Mouse (Mus musculus) hindbrain, embryonic 12.5 days (tissue): Measurements from ENCODE around the gene B4galt5. TPM values are rescaled to one million over a fixed set of nuclear protein-coding genes. Genes with fewer than 3 reads are reported as not detected.

Experiments used
- ATAC-seq: fragments of 200-750 bp; cut with Nextera tagmentation; 2 replicates; pipeline ENCODE4 v1.8.0; 2017; ENCODE audit warnings: moderate TSS enrichment; ENCODE audit not compliant: low FRiP score
- H3K27ac ChIP-seq: fragments of 300-500 bp; sonication (generic); 2 replicates; pipeline ENCODE4 v1.5.1; 2016; ENCODE audit warnings: mild to moderate bottlenecking
- H3K27me3 ChIP-seq: fragments of 300-500 bp; sonication (generic); 2 replicates; pipeline ENCODE4 v1.6.1; 2016; ENCODE audit warnings: mild to moderate bottlenecking
- H3K36me3 ChIP-seq: fragments of 300-500 bp; sonication (generic); 2 replicates; pipeline ENCODE4 v1.6.1; 2016; ENCODE audit warnings: mild to moderate bottlenecking
- H3K4me1 ChIP-seq: fragments of 300-500 bp; sonication (generic); 2 replicates; pipeline ENCODE4 v1.6.1; 2016
- H3K4me2 ChIP-seq: fragments of 300-500 bp; sonication (generic); replicated peaks from 2 replicates; pipeline ENCODE4 v1.6.1; 2016; ENCODE audit warnings: mild to moderate bottlenecking
- H3K4me3 ChIP-seq: fragments of 300-500 bp; sonication (generic); 2 replicates; pipeline ENCODE4 v1.5.1; 2016; ENCODE audit warnings: mild to moderate bottlenecking
- H3K9ac ChIP-seq: fragments of 300-500 bp; sonication (generic); 2 replicates; pipeline ENCODE4 v1.6.1; 2016; ENCODE audit warnings: mild to moderate bottlenecking, moderate library complexity
- H3K9me3 ChIP-seq: fragments of 300-500 bp; sonication (generic); replicated peaks from 2 replicates; pipeline ENCODE4 v1.6.1; 2016; ENCODE audit warnings: mild to moderate bottlenecking
- WGBS: fragments of 180-500 bp; shearing (Covaris S2); methylation state at CpG from one replicate; pipeline ENCODE4 v1.1.7; 2016; 5-methylcytosine and 5-hydroxymethylcytosine counted together
- polyA plus RNA-seq: library from polyadenylated mRNA; unstranded; fragments of >200 nt; fragmentation: Nextera tagmentation; extraction: Ambion mirVana; gene quantifications from 2 replicates; pipeline ENCODE4 v1.2.1, GENCODE M21; 2016

Gene B4galt5
- polyA plus RNA-seq, 1 experiment from 2014 or later = 19.3 TPM

- Histone ChIP-seq H3K9ac (no peak overlapping the region), H3K9me3 (0 out of 2 replicates have a peak, but pooled peaks cover under 1% of the 10 kb centered on the region), H3K36me3 (no peaks in the 10 kb centered on the region), H3K4me1 (peaks cover 29% of the 10 kb centered on the region), H3K4me3 (no peak overlapping the region), H3K4me2 (no peak overlapping the region), H3K27ac (no peak overlapping the region), H3K27me3 (no peaks in the 10 kb centered on the region)
- no peak for ATAC-seq
- WGBS = 41% methylated on average over 11 of the region's 11 CpGs
Observed at GRCm38 (mm10) chr2:167250003-167250735, 98.8 kb downstream of the B4galt5 start.

DNA sequence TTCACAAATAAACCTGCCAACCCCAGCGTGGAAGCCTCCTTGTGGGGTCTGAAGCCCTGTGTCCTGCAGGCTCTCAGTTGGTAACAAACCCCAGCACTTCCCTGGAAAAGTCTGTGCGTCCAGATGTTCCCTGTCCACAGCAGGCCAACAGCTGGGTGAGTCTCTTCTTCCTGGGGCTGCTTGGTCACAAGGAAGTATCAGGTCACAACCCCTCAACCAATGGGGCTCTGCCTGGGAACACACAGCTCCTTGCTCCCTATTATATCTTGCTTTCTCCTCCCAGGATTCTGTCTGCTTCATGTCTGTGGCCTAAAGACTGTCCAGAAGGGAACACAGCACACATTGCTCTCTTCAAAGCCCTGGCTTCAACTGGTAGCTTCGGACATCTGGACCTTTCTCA, 99.4 kb downstream of the B4galt5 start:
- peaks cover 6% of the 10 kb centered on the region; the same call in 1 of the 2 replicates for H3K9me3 ChIP-seq
- no peaks in the 10 kb centered on the region for H3K36me3 ChIP-seq
- H3K27me3 ChIP-seq = no peaks in the 10 kb centered on the region
- no peak for ATAC-seq
- WGBS = 53% methylated on average over 3 of the region's 3 CpGs
- no peak overlapping the region for H3K9ac ChIP-seq
- no peak overlapping the region for H3K4me2 ChIP-seq
- H3K27ac ChIP-seq = no peak overlapping the region
- H3K4me3 ChIP-seq = no peak overlapping the region
- H3K4me1 ChIP-seq = peaks cover 29% of the 10 kb centered on the region

Other genes starting within 250 kb of the B4galt5 start
- 1.4 and 1.6 TPM in 2 replicates for gene Kcnb1, start 159.0 kb downstream of the B4galt5 start, polyA plus RNA-seq
- 9.1 and 13.0 TPM in 2 replicates for gene Ptgis, start 108.6 kb downstream of the B4galt5 start, polyA plus RNA-seq
- 24.2 and 24.3 TPM in 2 replicates for gene Slc9a8, start 72.5 kb upstream of the B4galt5 start, polyA plus RNA-seq
- 120 TPM in 2 replicates for gene Rnf114, start 143.5 kb upstream of the B4galt5 start, polyA plus RNA-seq
- gene Spata2, start 143.7 kb upstream of the B4galt5 start, polyA plus RNA-seq = 20.8 and 25.3 TPM in 2 replicates
- 30.1 and 39.0 TPM in 2 replicates for gene Snai1, start 189.0 kb upstream of the B4galt5 start, polyA plus RNA-seq